Mouse (Mus musculus) brain, embryonic 14.5 days (tissue): ENCODE data around the gene Stac. TPM values are rescaled to one million over a fixed set of nuclear protein-coding genes. Genes with fewer than 3 reads are reported as not detected.

Source experiments
- DNase-seq: peaks from one replicate; pipeline ENCODE4 v3.0.0-alpha.2; 2011; ENCODE audit warnings: low read depth
- CTCF ChIP-seq: fragments of 200-500 bp; IDR thresholded peaks from 2 replicates; pipeline ENCODE4 v1.5.1; 2012; ENCODE audit warnings: inconsistent platforms, mild to moderate bottlenecking, moderate library complexity, borderline replicate concordance; ENCODE audit not compliant: insufficient read depth, insufficient read length; ENCODE audit errors: extremely low read depth
- POLR2A ChIP-seq: fragments of 200-500 bp; IDR thresholded peaks from 2 replicates; pipeline ENCODE4 v1.6.1; 2012; ENCODE audit warnings: mild to moderate bottlenecking, inconsistent platforms, borderline replicate concordance; ENCODE audit not compliant: poor library complexity, insufficient read depth, insufficient read length, severe bottlenecking; ENCODE audit errors: extremely low read depth
- polyA plus RNA-seq: library from polyadenylated mRNA; depleted of rRNA; stranded (reverse); fragments of >200 nt; gene quantifications from 2 replicates; pipeline ENCODE4 v1.2.3, GENCODE M21; 2012; rRNA removed

The Stac gene
- polyA plus RNA-seq, result 2.8 and 5.5 TPM in 2 replicates

DNA sequence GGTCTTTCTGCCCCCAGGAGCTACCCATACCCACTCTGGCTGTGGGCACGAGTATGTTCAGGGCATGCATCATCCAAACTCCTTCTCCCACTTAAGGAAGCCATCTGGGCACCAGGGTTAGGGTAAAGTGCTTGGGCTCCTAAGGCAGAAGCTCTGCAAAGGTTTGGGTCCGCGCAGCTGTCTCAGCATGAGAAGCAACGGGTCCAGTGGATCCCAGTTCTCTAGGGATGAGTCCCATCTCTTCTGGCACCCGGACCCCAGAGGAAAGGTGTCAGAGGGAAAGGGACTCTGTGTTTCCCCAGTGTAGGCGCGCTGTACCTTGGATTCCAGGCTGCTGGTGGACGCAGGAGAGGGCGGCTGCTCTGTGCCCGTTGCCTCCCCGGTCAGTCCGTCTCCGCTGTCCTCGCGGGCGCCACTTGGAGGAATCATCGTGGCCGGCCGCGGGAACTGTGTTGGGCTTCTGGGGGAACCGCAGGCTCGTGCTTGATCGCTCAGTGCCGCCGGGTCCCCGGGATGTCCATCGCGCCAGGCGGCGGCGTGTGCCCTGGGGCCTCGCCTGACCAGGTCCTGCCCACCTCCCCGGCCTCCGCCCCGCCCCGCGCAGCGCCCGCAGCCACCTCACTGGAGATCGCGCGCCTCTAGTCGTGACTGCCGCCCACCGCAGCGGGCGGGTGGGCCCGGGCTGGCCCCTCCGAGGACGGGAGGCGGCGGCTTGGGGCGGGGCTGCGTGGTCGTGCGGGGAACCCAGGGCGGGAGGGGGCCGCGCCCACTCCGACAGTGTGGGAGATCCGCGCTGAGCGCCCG lies at the start of gene Stac:
Gene Stac, minus strand, starts transcription at position 669 of the 804 bp plus-strand sequence.
- DNase-seq, result peak; percentile 54
- TF ChIP-seq CTCF (no peak), POLR2A (no peak)

GRCm38 (mm10) chr9:111739431-111740245 lies 49.5 kb upstream of the Stac start:
- DNase-seq, result peak; percentile 35
- TF ChIP-seq CTCF (no peak), POLR2A (no peak)

DNA sequence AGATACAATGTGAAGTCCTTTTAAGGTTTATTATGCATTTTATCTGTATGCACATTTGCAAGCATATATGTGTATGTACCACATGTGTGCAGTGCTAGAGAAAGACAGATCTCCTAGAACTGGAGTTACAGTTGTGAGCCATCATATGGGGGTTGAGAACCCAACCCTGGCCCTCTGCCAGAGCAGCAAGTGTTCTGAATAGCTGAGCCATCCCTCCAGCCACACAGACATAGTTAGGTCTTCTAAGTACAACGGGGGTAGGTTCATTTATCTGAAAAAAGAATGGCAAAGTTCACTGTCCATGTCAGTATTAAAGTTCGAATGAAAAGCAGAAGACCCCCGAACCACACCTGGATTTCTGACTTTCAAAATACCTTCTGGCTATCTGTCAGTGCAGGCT lies 48.9 kb upstream of the Stac start:
- TF ChIP-seq POLR2A (no peak), CTCF (no peak)
- DNase-seq, result peak; percentile 7

- no peak for DNase-seq
- no peak for TF ChIP-seq CTCF
- no peak for TF ChIP-seq POLR2A
Observed at GRCm38 (mm10) chr9:111737796-111738195, 47.6 kb upstream of the Stac start.

DNA sequence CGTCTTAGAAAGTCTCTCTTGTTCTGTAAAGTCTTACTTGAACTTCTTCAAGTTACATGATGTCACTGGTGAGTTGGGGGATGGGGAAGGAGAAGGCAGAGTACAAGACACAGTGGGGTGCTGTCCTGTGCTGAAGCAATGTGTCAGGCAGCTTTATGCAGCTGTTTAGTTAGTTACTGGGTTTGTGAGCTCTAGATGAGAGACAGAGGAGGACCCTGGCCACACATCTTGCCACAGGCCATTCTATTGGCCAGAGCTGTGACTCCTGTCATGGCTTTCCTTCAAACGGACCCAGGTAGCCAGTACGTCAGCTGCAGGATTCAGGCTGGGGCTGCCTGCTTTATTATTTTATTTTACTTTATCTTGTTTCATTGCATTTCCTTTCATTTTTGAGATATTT lies 45.8 kb upstream of the Stac start:
- no peak for TF ChIP-seq CTCF
- no peak for TF ChIP-seq POLR2A
- no peak for DNase-seq

DNA sequence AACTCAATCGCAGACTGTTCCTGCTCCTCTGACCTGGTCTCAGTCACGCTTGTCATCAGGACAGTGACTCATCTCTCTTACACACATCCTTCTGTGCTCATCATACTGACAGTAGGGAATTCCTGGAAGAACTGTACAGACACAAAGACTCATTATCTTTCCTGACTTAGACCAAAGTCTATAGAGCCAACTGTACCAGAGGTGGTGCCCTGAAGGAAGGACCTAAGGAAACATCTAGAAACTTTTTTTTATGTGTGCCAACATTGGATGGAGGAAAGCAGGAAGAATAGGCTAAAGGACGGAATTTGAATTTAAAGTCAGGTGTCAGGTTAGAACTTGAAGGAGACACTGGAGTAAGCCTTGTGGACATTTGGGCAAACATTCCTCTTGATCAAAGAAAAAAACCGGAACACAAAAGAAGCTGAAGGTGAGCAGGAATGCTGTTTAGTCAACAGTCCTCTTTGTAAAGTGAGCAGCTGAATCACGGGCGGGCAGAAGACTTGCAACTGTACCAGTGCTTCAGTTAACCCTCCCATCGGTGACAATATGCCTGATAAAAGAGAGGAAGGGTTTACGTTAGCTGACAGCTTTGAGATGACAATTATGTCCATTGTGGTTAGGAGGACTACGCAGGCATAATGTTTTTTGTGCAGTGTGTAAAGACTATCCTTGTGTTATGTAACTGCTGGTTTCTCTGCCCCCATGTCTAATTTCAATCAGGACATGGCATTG lies 42.0 kb upstream of the Stac start:
- DNase-seq, result no peak
- TF ChIP-seq CTCF (no peak), POLR2A (no peak)

DNA sequence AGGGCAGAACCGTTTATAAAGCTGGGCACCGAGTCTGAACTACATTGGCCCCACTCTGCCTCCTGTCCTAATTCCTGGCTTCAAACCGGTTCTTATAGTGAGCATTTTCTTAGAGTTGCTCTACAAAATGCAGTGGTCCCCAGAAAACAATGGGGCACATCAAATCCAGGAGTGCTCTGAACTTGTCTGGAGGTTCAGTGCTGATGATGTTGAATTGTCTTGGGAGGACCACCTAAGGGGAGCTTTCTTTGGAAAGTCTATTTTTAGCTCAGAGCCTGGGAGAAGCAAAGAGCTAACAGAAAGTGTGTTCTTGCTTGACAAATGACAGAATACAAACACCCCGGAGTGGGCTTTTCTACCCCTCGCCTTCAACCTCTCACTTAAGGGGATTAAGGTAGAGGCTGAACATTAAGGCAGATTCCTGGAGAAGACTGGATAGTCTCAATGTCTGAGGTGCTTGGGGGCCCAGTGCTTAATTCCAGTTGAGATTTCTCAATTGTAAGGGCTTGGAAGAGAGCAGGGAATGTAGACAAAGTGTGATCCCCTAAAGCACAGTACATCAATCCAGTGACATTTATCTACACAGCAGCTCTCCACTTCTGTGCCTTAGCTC lies 34.9 kb upstream of the Stac start:
- TF ChIP-seq POLR2A, result no peak
- DNase-seq, result no peak

GRCm38 (mm10) chr9:111714457-111714856 lies 24.3 kb upstream of the Stac start:
- peak; percentile 5 for DNase-seq
- TF ChIP-seq CTCF, result no peak
- no peak for TF ChIP-seq POLR2A

DNA sequence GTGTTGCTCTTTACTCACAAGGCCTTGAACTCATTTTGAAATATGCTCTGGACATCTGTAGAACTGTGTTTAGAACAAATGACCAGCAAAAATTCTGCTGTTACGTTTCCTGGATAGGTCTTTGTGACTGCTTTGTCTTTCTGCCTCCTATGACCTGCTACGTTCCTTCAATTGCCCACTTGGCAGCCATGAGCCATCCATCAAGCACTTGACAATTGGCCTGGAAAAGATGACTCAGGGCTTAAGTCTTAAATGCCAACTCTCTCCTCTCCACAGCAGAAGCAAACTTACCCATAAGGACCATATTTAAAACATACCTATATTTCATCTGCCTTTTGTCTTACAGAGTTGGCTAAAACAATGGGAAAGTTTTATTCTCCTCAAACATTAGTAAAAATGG lies 10.0 kb upstream of the Stac start:
- no peak for DNase-seq
- TF ChIP-seq CTCF (no peak), POLR2A (no peak)

GRCm38 (mm10) chr9:111690484-111690855 lies 322 bp upstream of the Stac start:
- DNase-seq, result no peak
- no peak for TF ChIP-seq CTCF
- no peak for TF ChIP-seq POLR2A

DNA sequence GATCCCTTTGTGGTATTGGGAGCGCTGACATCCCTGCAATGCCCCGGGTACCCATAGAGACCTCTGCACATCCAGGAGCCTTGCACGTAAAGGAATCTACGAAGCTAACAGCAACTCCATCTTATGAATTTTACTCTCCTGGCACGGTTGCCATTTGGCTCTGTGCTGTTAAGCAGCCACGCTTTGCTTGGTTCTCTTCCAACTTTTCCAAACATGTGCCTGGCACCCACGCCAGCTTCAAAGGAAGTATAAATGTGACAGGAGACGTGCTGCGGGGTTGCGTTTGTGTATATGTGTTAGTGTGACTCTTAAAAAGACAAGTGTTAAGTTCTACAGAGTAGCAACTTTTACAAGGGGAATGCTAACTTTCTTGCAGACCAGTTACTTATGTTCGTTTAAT lies 1.0 kb downstream of the Stac start:
- TF ChIP-seq POLR2A, result no peak
- no peak for TF ChIP-seq CTCF
- DNase-seq, result peak; percentile 82
